Mouse (Mus musculus): Measurements from ENCODE around the gene Upk3a.

GRCm38 (mm10) chr15:85043761-85044160, 26.8 kb downstream of the Upk3a start:
- no peak for TF ChIP-seq CTCF (IDR thresholded peaks at IDR 0.05; ENCODE audit: low read depth)
- TF ChIP-seq EP300 (IDR thresholded peaks at IDR 0.05; ENCODE audit: low read depth) = no peak

Measured in liver, postnatal 0 days (tissue).